Comparison of ENCODE assay signal across 25 mouse cellular contexts in genomic region chr6:33732214-33732613, GRCm38 (mm10).
"Had no signal": no experiment of that assay in that cellular context is flagged by ENCODE, and none has a peak within 500 bp of the region (broad histone marks: within the 10 kb centered on the region; RNA-seq: fewer than 3 reads in every experiment).

No protein-coding gene starts in this region.

- DNase-seq: gastrocnemius, adult 2 months; gastrocnemius, postnatal 10 days; gastrocnemius, postnatal 25 days; heart, adult 18-20 months; heart, postnatal 10 days; heart, postnatal 4 days; kidney, adult 18-20 months; kidney, adult 8-10 months; kidney, postnatal 10 days; kidney, postnatal 25 days; kidney, postnatal 4 days; layer of hippocampus, adult 9-11 months; layer of hippocampus, postnatal 36 days; left cerebral cortex, postnatal 4 days had no signal

- H3K27ac ChIP-seq: gastrocnemius, adult 2 months; heart, embryonic 10.5 days; hindbrain, embryonic 10.5 days; hindbrain, embryonic 12.5 days; intestine, embryonic 15.5 days; limb, embryonic 13.5 days; limb, embryonic 15.5 days had no signal

- H3K9ac ChIP-seq: heart, embryonic 12.5 days; hindbrain, embryonic 12.5 days; hindbrain, embryonic 14.5 days; intestine, embryonic 15.5 days; limb, embryonic 13.5 days; limb, embryonic 15.5 days had no signal

- H3K27me3 ChIP-seq: heart, embryonic 12.5 days; hindbrain, embryonic 12.5 days; intestine, embryonic 15.5 days; limb, embryonic 13.5 days; limb, embryonic 15.5 days had no signal

- ATAC-seq: hindbrain, embryonic 16.5 days; inflammation-experienced regulatory T-cells, adult 6 months; intestine, embryonic 15.5 days; intestine, postnatal 0 days had no signal

- H3K9me3 ChIP-seq: heart, embryonic 10.5 days; heart, embryonic 12.5 days; hindbrain, embryonic 10.5 days; hindbrain, embryonic 12.5 days; intestine, embryonic 15.5 days; limb, embryonic 13.5 days; limb, embryonic 15.5 days had no signal

- H3K4me3 ChIP-seq: gastrocnemius, adult 2 months; heart, embryonic 10.5 days; heart, embryonic 12.5 days; hindbrain, embryonic 10.5 days; hindbrain, embryonic 12.5 days; intestine, embryonic 15.5 days; limb, embryonic 13.5 days; limb, embryonic 15.5 days had no signal

- H3K4me1 ChIP-seq: heart, embryonic 10.5 days; heart, embryonic 12.5 days; intestine, embryonic 15.5 days; limb, embryonic 15.5 days had no signal

- H3K4me2 ChIP-seq: heart, embryonic 12.5 days; hindbrain, embryonic 12.5 days; hindbrain, embryonic 14.5 days; intestine, embryonic 15.5 days; limb, embryonic 13.5 days; limb, embryonic 15.5 days had no signal

- H3K36me3 ChIP-seq: heart, embryonic 10.5 days; heart, embryonic 12.5 days; hindbrain, embryonic 10.5 days; hindbrain, embryonic 12.5 days; intestine, embryonic 15.5 days; limb, embryonic 13.5 days; limb, embryonic 15.5 days had no signal
